Mouse (Mus musculus) kidney, adult 2 months (tissue): ENCODE measurements around the gene Szt2. TPM values are rescaled to one million over a fixed set of nuclear protein-coding genes. Genes with fewer than 3 reads are reported as not detected.

Source experiments
- DNase-seq: peaks from one replicate; pipeline ENCODE4 v3.0.0; 2021
- H3K27ac ChIP-seq: fragments of 200-500 bp; 2 replicates; pipeline ENCODE4 v1.5.1; 2012; ENCODE audit warnings: low read depth, low read length, control low read depth, inconsistent platforms; ENCODE audit not compliant: insufficient read depth
- H3K27me3 ChIP-seq: fragments of 200-500 bp; replicated peaks from 2 replicates; pipeline ENCODE4 v1.6.1; 2012; ENCODE audit warnings: mild to moderate bottlenecking, moderate library complexity, low read length, inconsistent platforms; ENCODE audit not compliant: control insufficient read depth, insufficient read depth
- H3K36me3 ChIP-seq: fragments of 200-500 bp; 2 replicates; pipeline ENCODE4 v1.6.1; 2012; ENCODE audit warnings: mild to moderate bottlenecking, moderate library complexity, low read length, inconsistent platforms; ENCODE audit not compliant: control insufficient read depth, insufficient read depth
- H3K4me1 ChIP-seq: fragments of 200-500 bp; 2 replicates; pipeline ENCODE4 v1.6.1; 2011; ENCODE audit warnings: low read length; ENCODE audit not compliant: control insufficient read depth, insufficient read depth
- H3K4me3 ChIP-seq: fragments of 200-500 bp; 2 replicates; pipeline ENCODE4 v1.5.1; 2011; ENCODE audit warnings: mild to moderate bottlenecking, low read depth, low read length, control low read depth; ENCODE audit not compliant: insufficient read depth
- CTCF ChIP-seq: fragments of 200-500 bp; conservative IDR thresholded peaks from 2 replicates; pipeline ENCODE4 v1.5.1; 2011; ENCODE audit warnings: low read depth, mild to moderate bottlenecking, control low read depth, low read length, moderate library complexity, mixed read lengths; ENCODE audit not compliant: insufficient read depth, insufficient read length
- POLR2A ChIP-seq: fragments of 200-500 bp; IDR thresholded peaks from one replicate; pipeline ENCODE4 v1.6.1; 2011; ENCODE audit warnings: low read depth, low read length, control low read depth
- WGBS: fragments of 180-500 bp; shearing (Covaris S2); methylation state at CpG from one replicate; pipeline ENCODE4 v1.1.7; 2018; 5-methylcytosine and 5-hydroxymethylcytosine counted together
- polyA plus RNA-seq: library from polyadenylated mRNA; depleted of rRNA; stranded (reverse); fragments of >200 nt; gene quantifications from 2 replicates; pipeline ENCODE4 v1.2.3, GENCODE M21; 2012

The Szt2 gene
- polyA plus RNA-seq, 1 experiment = 20.1 TPM

DNA sequence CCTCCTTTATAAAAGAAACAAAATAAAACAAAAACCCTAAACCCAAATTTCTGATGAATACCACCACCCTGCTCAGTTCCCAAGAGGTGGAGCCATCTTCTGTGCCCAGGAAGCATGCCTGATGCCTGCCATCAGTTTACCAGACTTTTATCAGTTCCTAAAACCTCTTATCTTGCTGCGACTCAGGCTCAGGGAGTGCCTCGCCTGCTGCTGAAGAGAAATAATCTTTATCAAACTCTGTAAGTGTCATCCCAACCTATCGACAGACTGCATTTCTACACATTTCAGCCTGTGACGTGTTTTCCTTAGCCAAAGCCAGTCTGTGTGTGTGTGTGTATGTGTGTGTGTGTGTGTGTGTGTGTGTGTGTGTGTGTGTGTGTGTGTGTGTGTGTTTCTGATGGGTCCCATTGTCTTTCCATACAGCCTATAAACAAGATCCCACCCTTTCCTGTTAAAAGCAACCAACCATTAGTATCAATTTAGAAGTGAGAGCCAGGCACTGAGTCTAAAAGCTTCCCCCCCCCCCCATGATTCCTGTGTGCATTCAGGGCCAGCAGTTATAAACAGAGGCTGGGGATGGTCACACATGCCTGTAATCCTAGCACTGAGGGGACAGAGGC lies 15.6 kb upstream of the Szt2 start:
- Histone ChIP-seq H3K4me3 (no peak overlapping the region), H3K27ac (no peak overlapping the region), H3K4me1 (peaks cover 22% of the 10 kb centered on the region), H3K36me3 (no peaks in the 10 kb centered on the region), H3K27me3 (no peaks in the 10 kb centered on the region)
- TF ChIP-seq CTCF = no peak
- TF ChIP-seq POLR2A = no peak
- 78% methylated on average over 4 of the region's 4 CpGs for WGBS
- DNase-seq = no peak

DNA sequence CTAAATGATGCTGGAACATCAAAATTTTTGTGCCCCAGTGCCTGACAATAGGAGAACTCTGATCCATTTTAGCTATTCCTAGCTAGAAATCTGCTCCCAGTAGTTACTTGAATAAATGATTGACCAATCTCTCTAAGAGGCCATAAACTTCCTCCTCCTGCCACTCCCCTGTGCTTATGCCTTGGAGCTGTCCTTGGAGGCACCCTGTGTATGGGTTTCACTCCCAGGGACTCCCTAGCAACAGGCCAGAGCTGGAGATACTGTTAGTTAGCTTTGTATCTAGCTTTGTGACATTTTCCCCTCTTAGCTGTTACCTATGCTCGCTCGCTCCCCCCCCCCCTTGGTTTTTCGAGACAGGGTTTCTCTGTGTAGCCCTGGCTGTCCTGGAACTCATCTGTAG lies 12.3 kb upstream of the Szt2 start:
- 93% methylated on average over 3 of the region's 3 CpGs for WGBS
- no peak for TF ChIP-seq CTCF
- no peak for TF ChIP-seq POLR2A
- no peak overlapping the region for H3K27ac ChIP-seq

GRCm38 (mm10) chr4:118417112-118417797 lies 8.2 kb upstream of the Szt2 start:
- Histone ChIP-seq H3K36me3 (no peaks in the 10 kb centered on the region), H3K4me1 (0 out of 2 replicates have a peak, but pooled peaks cover 6% of the 10 kb centered on the region), H3K27ac (no peak overlapping the region), H3K27me3 (no peaks in the 10 kb centered on the region), H3K4me3 (no peak overlapping the region)
- TF ChIP-seq POLR2A = no peak
- TF ChIP-seq CTCF = no peak
- WGBS = 89% methylated on average over 13 of the region's 13 CpGs
- DNase-seq = no peak

More for the DNA sequence above, 12.3 kb upstream of the Szt2 start:
- Histone ChIP-seq H3K4me1 (0 out of 2 replicates have a peak, but pooled peaks cover 6% of the 10 kb centered on the region), H3K36me3 (no peaks in the 10 kb centered on the region), H3K27me3 (no peaks in the 10 kb centered on the region), H3K4me3 (no peak overlapping the region)
- DNase-seq = peak; percentile 43

DNA sequence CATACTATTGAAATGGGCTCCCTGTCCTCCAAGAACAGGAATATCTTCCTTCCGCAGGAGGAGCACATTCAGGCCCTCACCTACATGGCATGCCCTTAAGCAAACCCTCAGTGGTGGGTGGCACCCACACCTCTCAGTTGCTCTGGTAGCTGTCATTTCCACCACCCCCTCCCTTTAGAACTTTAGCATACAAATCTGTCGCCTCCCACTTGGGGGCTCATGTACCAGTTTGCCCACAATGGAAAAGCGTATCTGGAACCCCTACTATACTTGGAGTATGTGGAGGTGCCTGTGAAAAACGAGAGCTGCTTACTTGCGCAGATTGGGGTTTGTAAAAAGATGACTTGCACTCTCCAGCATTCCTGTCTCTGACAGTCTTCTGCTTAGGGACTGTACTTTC lies 7.3 kb upstream of the Szt2 start:
- H3K27me3 ChIP-seq = no peaks in the 10 kb centered on the region
- H3K4me3 ChIP-seq = no peak overlapping the region
- DNase-seq = no peak
- WGBS = 94% methylated on average over 5 of the region's 5 CpGs
- H3K4me1 ChIP-seq = 0 out of 2 replicates have a peak, but pooled peaks cover 4% of the 10 kb centered on the region
- no peak overlapping the region for H3K27ac ChIP-seq
- TF ChIP-seq CTCF = no peak
- TF ChIP-seq POLR2A = no peak
- H3K36me3 ChIP-seq = no peaks in the 10 kb centered on the region

- WGBS = 77% methylated on average over 2 of the region's 2 CpGs
- DNase-seq = no peak
- Histone ChIP-seq H3K4me3 (no peak overlapping the region), H3K27me3 (no peaks in the 10 kb centered on the region), H3K27ac (no peak overlapping the region), H3K4me1 (0 out of 2 replicates have a peak, but pooled peaks cover under 1% of the 10 kb centered on the region), H3K36me3 (no peaks in the 10 kb centered on the region)
- 0 out of 2 replicates have a peak, but pooled peaks have one; percentile 23 for TF ChIP-seq CTCF
- no peak for TF ChIP-seq POLR2A
Observed at GRCm38 (mm10) chr4:118415779-118416178, 6.7 kb upstream of the Szt2 start.

GRCm38 (mm10) chr4:118413553-118413952 lies 4.5 kb upstream of the Szt2 start:
- H3K4me3 ChIP-seq = no peak overlapping the region
- WGBS = 91% methylated on average over 5 of the region's 5 CpGs
- TF ChIP-seq POLR2A = no peak
- no peak for TF ChIP-seq CTCF
- peaks cover 8% of the 10 kb centered on the region; the same call in 1 of the 2 replicates for H3K4me1 ChIP-seq
- H3K27ac ChIP-seq = no peak overlapping the region
- H3K36me3 ChIP-seq = no peaks in the 10 kb centered on the region
- H3K27me3 ChIP-seq = no peaks in the 10 kb centered on the region
- no peak for DNase-seq

GRCm38 (mm10) chr4:118410871-118411270 lies 1.8 kb upstream of the Szt2 start:
- 71% methylated on average over 5 of the region's 5 CpGs for WGBS
- Histone ChIP-seq H3K4me3 (no peak overlapping the region), H3K4me1 (peaks cover 8% of the 10 kb centered on the region; the same call in 1 of the 2 replicates), H3K27me3 (no peaks in the 10 kb centered on the region), H3K27ac (no peak overlapping the region), H3K36me3 (no peaks in the 10 kb centered on the region)
- DNase-seq = no peak
- TF ChIP-seq POLR2A (no peak), CTCF (no peak)
